Comparison of ENCODE assay signal across 19 mouse cellular contexts in genomic region chr1:108797053-108797801, GRCm38 (mm10).
DNase-seq lines count a peak whose midpoint lies in the region; ATAC-seq and TF ChIP-seq lines count a peak whose summit lies in the region.
"Had no signal": no experiment of that assay in that cellular context is flagged by ENCODE, and none has a peak within 500 bp of the region (broad histone marks: within the 10 kb centered on the region; RNA-seq: fewer than 3 reads in every experiment).

No protein-coding gene starts in this region.

- no peaks in the 10 kb centered on the region; the same call in 1 of the 2 replicates for H3K4me1 ChIP-seq in hindbrain, embryonic 13.5 days (replicated peaks)
- no peaks in the 10 kb centered on the region for H3K4me1 ChIP-seq in hindbrain, embryonic 16.5 days (ENCODE audit: control insufficient read depth, insufficient read depth, low read depth, low read length)
- H3K4me1 ChIP-seq in neural tube, embryonic 12.5 days: no peaks in the 10 kb centered on the region
- no peaks in the 10 kb centered on the region for H3K4me1 ChIP-seq in forebrain, postnatal 0 days (ENCODE audit: insufficient read depth)
- H3K4me1 ChIP-seq: embryonic facial prominence, embryonic 10.5 days; heart, embryonic 10.5 days; hindbrain, embryonic 15.5 days; kidney, embryonic 15.5 days; limb, embryonic 15.5 days; liver, embryonic 15.5 days had no signal

- no peaks in the 10 kb centered on the region for H3K9me3 ChIP-seq in hindbrain, embryonic 13.5 days
- H3K9me3 ChIP-seq in hindbrain, embryonic 16.5 days (ENCODE audit: control insufficient read depth, low read length): no peaks in the 10 kb centered on the region
- no peaks in the 10 kb centered on the region for H3K9me3 ChIP-seq in neural tube, embryonic 12.5 days
- no peaks in the 10 kb centered on the region for H3K9me3 ChIP-seq in forebrain, postnatal 0 days (ENCODE audit: low read length)
- H3K9me3 ChIP-seq: embryonic facial prominence, embryonic 10.5 days; heart, embryonic 10.5 days; hindbrain, embryonic 15.5 days; kidney, embryonic 15.5 days; limb, embryonic 15.5 days; liver, embryonic 15.5 days had no signal

- no peak overlapping the region for H3K27ac ChIP-seq in hindbrain, embryonic 13.5 days
- no peak overlapping the region for H3K27ac ChIP-seq in hindbrain, embryonic 16.5 days (ENCODE audit: low read depth, low read length)
- no peak overlapping the region for H3K27ac ChIP-seq in neural tube, embryonic 12.5 days
- H3K27ac ChIP-seq in forebrain, postnatal 0 days (ENCODE audit: low read depth, low read length): no peak overlapping the region
- H3K27ac ChIP-seq: embryonic facial prominence, embryonic 10.5 days; gastrocnemius, adult 2 months; heart, embryonic 10.5 days; hindbrain, embryonic 15.5 days; kidney, embryonic 15.5 days; limb, embryonic 15.5 days; liver, embryonic 15.5 days had no signal

- H3K4me3 ChIP-seq in hindbrain, embryonic 13.5 days: no peak overlapping the region
- H3K4me3 ChIP-seq in hindbrain, embryonic 16.5 days (ENCODE audit: low read length): no peak overlapping the region
- H3K4me3 ChIP-seq in neural tube, embryonic 12.5 days: no peak overlapping the region
- H3K4me3 ChIP-seq in forebrain, postnatal 0 days (ENCODE audit: low read depth, low read length): no peak overlapping the region
- H3K4me3 ChIP-seq: embryonic facial prominence, embryonic 10.5 days; gastrocnemius, adult 2 months; heart, embryonic 10.5 days; hindbrain, embryonic 15.5 days; kidney, embryonic 15.5 days; limb, embryonic 15.5 days; liver, embryonic 15.5 days had no signal

- no peaks in the 10 kb centered on the region for H3K27me3 ChIP-seq in hindbrain, embryonic 13.5 days
- no peaks in the 10 kb centered on the region for H3K27me3 ChIP-seq in hindbrain, embryonic 16.5 days (replicated peaks; ENCODE audit: control insufficient read depth, insufficient read depth, low read length)
- H3K27me3 ChIP-seq in neural tube, embryonic 12.5 days (replicated peaks): no peaks in the 10 kb centered on the region
- H3K27me3 ChIP-seq in forebrain, postnatal 0 days (ENCODE audit: insufficient read depth, low read length): no peaks in the 10 kb centered on the region
- H3K27me3 ChIP-seq: hindbrain, embryonic 15.5 days; kidney, embryonic 15.5 days; limb, embryonic 15.5 days; liver, embryonic 15.5 days had no signal

- 33% methylated on average over 1 of the region's 1 CpGs for WGBS in hindbrain, embryonic 13.5 days
- 48% methylated on average over 1 of the region's 1 CpGs for WGBS in hindbrain, embryonic 16.5 days
- WGBS in neural tube, embryonic 12.5 days: 48% methylated on average over 1 of the region's 1 CpGs
- 12% methylated on average over 1 of the region's 1 CpGs for WGBS in forebrain, postnatal 0 days

- H3K9ac ChIP-seq in hindbrain, embryonic 13.5 days: no peak overlapping the region
- no peak overlapping the region for H3K9ac ChIP-seq in hindbrain, embryonic 16.5 days (ENCODE audit: low read depth, low read length)
- H3K9ac ChIP-seq in neural tube, embryonic 12.5 days: no peak overlapping the region
- H3K9ac ChIP-seq in forebrain, postnatal 0 days: no peak overlapping the region
- H3K9ac ChIP-seq: hindbrain, embryonic 15.5 days; kidney, embryonic 15.5 days; limb, embryonic 15.5 days; liver, embryonic 15.5 days had no signal

- H3K4me2 ChIP-seq in hindbrain, embryonic 13.5 days: no peak overlapping the region
- no peak overlapping the region for H3K4me2 ChIP-seq in hindbrain, embryonic 16.5 days (ENCODE audit: low read length)
- no peak overlapping the region for H3K4me2 ChIP-seq in neural tube, embryonic 12.5 days (replicated peaks)
- H3K4me2 ChIP-seq in forebrain, postnatal 0 days (ENCODE audit: low read depth): no peak overlapping the region
- H3K4me2 ChIP-seq: hindbrain, embryonic 15.5 days; kidney, embryonic 15.5 days; limb, embryonic 15.5 days; liver, embryonic 15.5 days had no signal

- ATAC-seq in hindbrain, embryonic 13.5 days (ENCODE audit: low FRiP score): peak; percentile 66; the same call in 1 of the 2 replicates
- no peak for ATAC-seq in hindbrain, embryonic 16.5 days
- ATAC-seq in neural tube, embryonic 12.5 days (ENCODE audit: low FRiP score, low read depth): peak; percentile 65
- peak; percentile 61 for ATAC-seq in forebrain, postnatal 0 days
- ATAC-seq: intestine, postnatal 0 days had no signal

- TF ChIP-seq CTCF in forebrain, postnatal 0 days (IDR thresholded peaks at IDR 0.05; ENCODE audit: low read depth): no peak

- H3K36me3 ChIP-seq in hindbrain, embryonic 13.5 days: no peaks in the 10 kb centered on the region
- H3K36me3 ChIP-seq in hindbrain, embryonic 16.5 days (ENCODE audit: control insufficient read depth, insufficient read depth, low read length): no peaks in the 10 kb centered on the region
- H3K36me3 ChIP-seq in neural tube, embryonic 12.5 days: no peaks in the 10 kb centered on the region
- H3K36me3 ChIP-seq in forebrain, postnatal 0 days (ENCODE audit: insufficient read depth): no peaks in the 10 kb centered on the region
- H3K36me3 ChIP-seq: embryonic facial prominence, embryonic 10.5 days; heart, embryonic 10.5 days; hindbrain, embryonic 15.5 days; kidney, embryonic 15.5 days; limb, embryonic 15.5 days; liver, embryonic 15.5 days had no signal

- no peak for DNase-seq in neural tube, embryonic 10.5 days (ENCODE audit: extremely low spot score, low spot score)
- DNase-seq in forebrain, postnatal 0 days: peak; percentile 1
- no peak for DNase-seq in T-cell, adult 2 months (ENCODE audit: low spot score)
- DNase-seq in kidney, postnatal 4 days: no peak
- DNase-seq: adrenal gland, postnatal 10 days; cerebellum, adult 11 months; cerebellum, postnatal 14 days; gastrocnemius, adult 2 months; right cerebral cortex, postnatal 4 days had no signal
